Mouse (Mus musculus) ES-Bruce4 (cell line): Measurements from ENCODE around the gene 2310022A10Rik.

Experiments used
- CTCF ChIP-seq: IDR thresholded peaks from one replicate; pipeline ENCODE4 v1.8.1; 2011; ENCODE audit warnings: low read depth, low read length
- POLR2A ChIP-seq: IDR thresholded peaks from one replicate; pipeline ENCODE4 v1.8.1; 2011; ENCODE audit warnings: low read length; ENCODE audit not compliant: insufficient read depth

DNA sequence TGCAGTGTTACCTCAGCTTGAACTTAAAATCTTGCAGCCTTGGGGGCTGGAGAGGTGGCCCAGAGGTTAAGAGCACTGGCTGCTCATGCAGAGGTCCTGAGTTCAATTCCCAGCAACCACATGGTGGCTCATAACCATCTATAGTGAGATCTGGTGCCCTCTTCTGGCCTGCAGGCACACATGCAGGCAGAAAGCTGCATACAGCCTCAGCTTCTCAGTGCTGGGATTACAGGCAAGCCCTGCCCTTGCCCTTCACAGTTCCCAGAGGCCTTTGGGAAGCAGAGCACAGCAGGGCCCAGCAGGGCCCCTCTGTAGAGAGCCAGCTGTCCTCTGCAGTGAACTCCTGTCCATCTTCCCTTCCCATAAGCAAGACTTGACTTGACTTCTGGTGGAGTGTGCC, 32.9 kb upstream of the 2310022A10Rik start:
- TF ChIP-seq CTCF (peak; percentile 65), POLR2A (peak; percentile 9)
